Mouse (Mus musculus) small intestine, adult 2 months (tissue): ENCODE data around the gene Bcl11a.

ENCODE experiments used
- CTCF ChIP-seq: fragments of 200-500 bp; IDR thresholded peaks from 2 replicates; pipeline ENCODE4 v1.5.1; 2012; ENCODE audit warnings: low read depth, mild to moderate bottlenecking, control low read depth, inconsistent platforms, low read length, moderate library complexity, mixed read lengths; ENCODE audit not compliant: insufficient replicate concordance, insufficient read length; ENCODE audit errors: extremely low read depth
- POLR2A ChIP-seq: fragments of 200-500 bp; IDR thresholded peaks from 2 replicates; pipeline ENCODE4 v1.6.1; 2012; ENCODE audit warnings: low read depth, mild to moderate bottlenecking, control low read depth, inconsistent platforms, low read length, moderate library complexity

GRCm38 (mm10) chr11:24121136-24121535 lies 43.3 kb downstream of the Bcl11a start:
- no peak for TF ChIP-seq POLR2A
- TF ChIP-seq CTCF, result no peak
